Mouse (Mus musculus): ENCODE results near the gene Dnase1l1.

Dnase1l1 gene

DNA sequence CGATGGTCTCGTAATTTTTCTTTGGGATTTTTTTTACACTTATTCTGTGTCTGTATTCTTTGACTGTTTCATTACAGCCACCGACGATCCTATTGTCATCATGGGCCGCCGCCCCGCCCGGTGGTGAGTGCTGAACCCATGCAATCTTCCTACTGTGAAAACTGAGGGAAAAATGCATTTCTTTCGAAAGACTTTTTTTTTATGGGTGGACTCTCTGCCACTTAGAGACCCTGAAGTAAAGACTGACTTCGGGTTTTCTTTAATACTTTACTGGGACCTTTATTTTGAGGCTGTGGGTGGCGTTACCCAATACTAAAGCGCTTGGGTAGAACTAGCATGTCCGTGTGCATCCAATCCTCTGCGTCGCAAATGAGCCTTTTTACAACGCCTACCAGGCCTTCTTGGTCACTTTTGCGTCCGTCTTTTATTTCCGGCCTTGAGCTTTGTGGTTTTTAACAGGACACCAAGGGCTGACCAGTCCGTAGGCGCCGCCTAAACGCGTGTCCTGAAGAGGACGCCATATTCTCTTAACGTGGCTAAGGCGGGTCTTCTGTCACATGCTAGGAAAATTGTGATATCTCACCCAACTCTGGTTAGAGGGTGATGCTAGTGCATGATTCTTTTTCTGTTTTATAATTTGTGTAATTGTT is 11.1 kb downstream of the Dnase1l1 start:
- in situ Hi-C loops (cut with MboI; ENCODE audit: unreplicated experiment in 2 of 2): loop anchor here in 1 of 2 experiments (25.0 kb wide), 1 partner anchor 309 kb away; the partner anchor contains the start of gene Hcfc1

DNA sequence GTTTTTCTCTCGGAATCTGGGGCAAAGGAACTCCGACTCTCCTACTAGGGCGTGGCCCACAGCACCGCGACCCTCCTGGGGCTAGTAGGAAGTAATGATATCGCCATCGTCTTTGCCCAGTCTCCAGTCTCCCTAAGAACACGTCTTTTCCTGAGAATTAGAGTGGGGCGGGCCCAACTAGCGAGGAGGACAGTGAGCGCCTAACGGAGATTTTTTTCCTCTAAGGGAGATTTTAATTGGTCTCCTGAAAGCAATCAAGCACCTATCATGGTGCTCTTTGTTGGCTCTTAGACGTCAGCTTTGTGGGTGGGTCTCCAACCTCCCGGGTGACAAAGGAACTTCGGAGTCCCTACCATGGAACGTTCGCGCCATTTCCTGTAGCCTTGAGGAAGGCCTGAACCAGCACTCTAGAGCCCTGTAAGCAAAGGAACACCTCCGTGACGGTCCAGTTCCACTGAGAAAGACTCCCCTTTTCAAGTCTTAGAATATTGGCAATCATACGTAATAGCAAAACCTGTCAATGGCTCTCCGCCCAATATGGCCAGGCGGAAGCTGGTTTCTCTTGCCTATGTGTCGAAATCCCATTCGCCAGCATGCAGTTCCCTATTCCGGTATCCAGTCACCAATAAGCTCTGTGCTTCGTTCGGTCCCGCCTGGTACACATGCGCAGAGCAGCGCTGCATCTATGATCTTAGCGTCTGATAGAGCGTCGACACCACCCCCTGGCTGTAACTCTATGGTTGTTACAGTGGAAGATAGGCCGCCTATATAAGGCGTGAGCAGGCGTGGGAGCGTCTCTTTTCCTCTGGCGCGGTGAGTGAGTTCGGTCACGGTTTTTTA is 11.9 kb downstream of the Dnase1l1 start, which contains the start of gene Rpl10:
Gene Rpl10, plus strand, starts transcription at position 751 of the 840 bp plus-strand sequence.
- in situ Hi-C loops (cut with MboI; ENCODE audit: unreplicated experiment in 2 of 2): loop anchor here in 1 of 2 experiments (25.0 kb wide), 1 partner anchor 308 kb away; the partner anchor contains the start of gene Hcfc1

DNA sequence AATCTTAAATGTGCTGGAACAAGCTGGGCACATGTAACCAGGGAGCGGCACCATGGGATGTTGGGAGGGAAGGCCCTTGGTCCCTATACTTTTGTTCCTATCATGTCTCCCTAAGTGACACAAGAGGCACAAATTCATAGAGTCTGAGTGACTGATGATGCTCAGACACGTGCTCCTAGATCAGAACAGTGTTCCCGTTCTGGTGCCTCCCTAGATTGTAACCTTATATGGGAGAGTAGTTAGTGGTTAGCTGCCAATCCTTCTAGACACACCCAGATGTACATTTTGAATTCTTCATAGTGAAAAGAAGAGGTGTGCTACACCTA is 12.4 kb downstream of the Dnase1l1 start:
- in situ Hi-C loops (cut with MboI; ENCODE audit: unreplicated experiment in 2 of 2): loop anchor here in 1 of 2 experiments (25.0 kb wide), 1 partner anchor 307 kb away; the partner anchor contains the start of gene Hcfc1

DNA sequence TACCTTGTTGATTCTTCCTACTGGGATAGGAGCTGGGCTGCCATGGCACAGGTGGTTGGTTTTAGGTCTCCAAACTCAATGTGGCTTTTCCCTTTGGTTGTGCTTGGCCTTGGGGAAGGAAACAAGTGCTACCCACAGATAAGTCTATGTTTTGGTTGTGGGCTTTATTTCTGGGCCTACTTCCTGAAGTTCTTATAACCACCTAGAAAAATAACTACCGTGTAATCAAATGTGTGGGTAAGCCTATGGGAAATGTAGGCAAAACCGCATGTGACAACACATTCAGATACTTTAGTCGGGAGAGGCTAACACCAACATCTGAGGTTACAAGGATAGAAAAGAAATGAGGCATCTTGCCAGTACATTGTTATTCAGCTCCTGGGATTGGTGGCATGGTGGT is 24.4 kb downstream of the Dnase1l1 start:
- in situ Hi-C loops (cut with MboI; ENCODE audit: unreplicated experiment in 2 of 2): loop anchor here (10.0 to 25.0 kb wide), 3 partner anchors 47 to 295 kb away; partner anchors contain the start of genes Gdi1 (in 1 of the 2), Hcfc1 (in 1 of the 2), Slc10a3 (in 1 of the 2) and Ubl4a (in 1 of the 2)

- in situ Hi-C loops (cut with MboI; ENCODE audit: unreplicated experiment in 2 of 2): loop anchor here (5.0 to 25.0 kb wide), 4 partner anchors 50 to 293 kb away; partner anchors contain the start of genes Gdi1 (in 1 of the 2), Hcfc1 (in 1 of the 2), Slc10a3 (in 1 of the 2) and Ubl4a (in 1 of the 2)
Observed at GRCm38 (mm10) chrX:74254888-74255565, 27.1 kb downstream of the Dnase1l1 start.

- in situ Hi-C loops (cut with MboI; ENCODE audit: unreplicated experiment in 2 of 2): loop anchor here (5.0 to 25.0 kb wide), 4 partner anchors 50 to 292 kb away; partner anchors contain the start of genes Gdi1 (in 1 of the 2), Hcfc1 (in 1 of the 2), Slc10a3 (in 1 of the 2) and Ubl4a (in 1 of the 2)
Observed at GRCm38 (mm10) chrX:74254153-74254887, 27.8 kb downstream of the Dnase1l1 start, which contains the start of gene Emd. Gene Emd, plus strand, starts transcription at chrX:74254687.

GRCm38 (mm10) chrX:74249615-74250014 is 32.5 kb downstream of the Dnase1l1 start, which contains the start of gene Flna:
Gene Flna, minus strand, starts transcription at chrX:74249820.
- in situ Hi-C loops (cut with MboI; ENCODE audit: unreplicated experiment in 2 of 2): loop anchor here (5.0 to 25.0 kb wide), 7 partner anchors 55 to 1237 kb away; partner anchors contain the start of genes Hcfc1 (in 2 of the 2), Irak1 (in 2 of the 2), Gdi1 (in 1 of the 2) and Slc10a3 (in 1 of the 2)

DNA sequence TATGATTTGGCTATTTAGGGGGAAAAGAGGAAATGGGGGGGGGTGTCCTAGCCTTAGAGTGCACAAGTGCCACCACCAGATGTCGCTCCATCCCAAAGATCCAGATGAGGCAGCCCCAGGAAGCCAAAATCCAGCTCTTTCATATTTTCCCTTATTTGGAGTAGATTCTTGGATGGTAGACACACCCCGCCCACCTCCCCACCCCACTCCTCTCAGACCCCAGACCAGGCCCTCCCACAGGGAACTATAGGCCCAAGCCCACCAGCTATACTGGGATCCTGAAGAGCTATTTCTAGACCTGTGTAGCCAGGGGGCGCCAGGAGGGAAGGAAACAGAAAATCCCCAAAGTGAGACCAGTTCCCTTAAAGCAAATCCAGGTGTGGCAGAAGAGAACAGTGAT is 33.5 kb downstream of the Dnase1l1 start:
- in situ Hi-C loops (cut with MboI; ENCODE audit: unreplicated experiment in 2 of 2): loop anchor here (5.0 to 25.0 kb wide), 4 partner anchors 164 to 1236 kb away; partner anchors contain the start of genes Irak1 (in 2 of the 2) and Hcfc1 (in 1 of the 2)

- in situ Hi-C loops (cut with MboI; ENCODE audit: unreplicated experiment in 2 of 2): loop anchor here (5.0 to 25.0 kb wide), 4 partner anchors 166 to 1234 kb away; partner anchors contain the start of genes Irak1 (in 2 of the 2) and Hcfc1 (in 1 of the 2)
Observed at GRCm38 (mm10) chrX:74246693-74247092, 35.4 kb downstream of the Dnase1l1 start.

DNA sequence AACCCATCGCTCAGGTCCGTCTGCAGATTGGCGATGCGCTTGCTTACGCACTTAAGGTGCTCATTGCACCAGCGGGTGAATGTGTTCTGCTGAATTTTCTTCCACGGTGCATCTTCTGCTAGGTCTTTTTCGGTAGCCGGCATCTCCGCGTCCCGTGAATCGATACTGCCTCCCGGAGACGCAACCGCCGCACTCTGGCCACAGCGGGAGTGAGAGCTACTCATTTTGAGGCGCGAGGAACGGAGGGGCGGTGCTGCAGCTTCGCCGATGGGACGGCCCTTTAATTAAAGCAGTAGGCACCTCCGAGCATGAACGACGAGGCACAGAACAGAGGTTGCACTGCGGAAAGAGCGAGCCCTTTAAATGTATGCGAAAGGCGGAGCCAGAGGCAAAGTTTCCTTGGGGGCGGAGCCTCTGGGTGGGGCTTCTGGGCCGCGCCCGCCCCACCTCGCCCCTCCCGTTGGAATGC is 35.9 kb downstream of the Dnase1l1 start:
- in situ Hi-C loops (cut with MboI; ENCODE audit: unreplicated experiment in 2 of 2): loop anchor here (5.0 to 25.0 kb wide), 4 partner anchors 166 to 1234 kb away; partner anchors contain the start of genes Irak1 (in 2 of the 2) and Hcfc1 (in 1 of the 2)

DNA sequence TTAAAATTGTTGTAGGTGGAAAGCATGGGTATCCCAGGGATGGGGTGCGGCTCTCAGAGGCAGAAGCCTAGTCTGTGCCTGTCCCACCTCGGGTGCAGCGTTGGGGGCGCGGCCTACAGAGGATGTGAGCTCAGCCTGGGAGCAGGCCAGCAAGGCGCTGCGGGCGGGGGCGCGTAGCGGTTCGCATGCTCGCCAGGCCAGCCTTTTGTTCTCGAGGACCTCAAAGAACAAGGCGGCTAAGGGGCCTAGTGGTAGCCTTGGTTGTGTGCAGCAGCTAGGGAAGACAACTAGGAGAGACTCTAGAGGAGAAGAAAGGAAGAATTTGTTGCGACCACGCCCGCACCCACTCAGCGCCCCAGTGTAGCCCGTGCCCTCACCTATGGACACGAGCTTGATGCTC is 36.5 kb downstream of the Dnase1l1 start:
- in situ Hi-C loops (cut with MboI; ENCODE audit: unreplicated experiment in 2 of 2): loop anchor here (5.0 to 25.0 kb wide), 4 partner anchors 167 to 1233 kb away; partner anchors contain the start of genes Irak1 (in 2 of the 2) and Hcfc1 (in 1 of the 2)

DNA sequence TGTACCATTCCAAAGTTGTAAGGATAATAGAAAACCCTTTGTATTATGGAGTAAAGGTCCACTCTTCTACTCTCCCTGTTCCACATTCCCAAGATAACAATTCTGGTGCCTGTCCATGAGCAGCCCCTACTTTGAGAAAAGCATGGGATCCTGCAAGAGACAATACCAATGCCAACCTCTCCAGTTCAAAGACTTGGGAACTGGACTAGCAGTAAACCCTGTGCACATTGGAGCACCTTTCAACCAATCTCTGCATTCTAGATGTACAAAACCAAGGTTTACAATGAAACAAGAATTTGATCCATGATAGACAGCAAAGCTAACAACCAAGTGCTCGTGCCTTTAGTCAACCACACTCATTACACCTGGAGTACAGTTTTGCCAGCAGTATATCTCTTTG is 37.0 kb downstream of the Dnase1l1 start:
- in situ Hi-C loops (cut with MboI; ENCODE audit: unreplicated experiment in 2 of 2): loop anchor here (5.0 to 25.0 kb wide), 4 partner anchors 167 to 1233 kb away; partner anchors contain the start of genes Irak1 (in 2 of the 2) and Hcfc1 (in 1 of the 2)

GRCm38 (mm10) chrX:74244614-74245083 is 37.5 kb downstream of the Dnase1l1 start:
- in situ Hi-C loops (cut with MboI; ENCODE audit: unreplicated experiment in 2 of 2): loop anchor here (5.0 to 25.0 kb wide), 6 partner anchors 117 to 1232 kb away; partner anchors contain the start of genes Irak1 (in 2 of the 2), Hcfc1 (in 1 of the 2) and Opn1mw (in 1 of the 2)

- in situ Hi-C loops (cut with MboI; ENCODE audit: unreplicated experiment in 2 of 2): loop anchor here (5.0 to 25.0 kb wide), 5 partner anchors 117 to 1232 kb away; partner anchors contain the start of genes Irak1 (in 2 of the 2), Hcfc1 (in 1 of the 2) and Opn1mw (in 1 of the 2)
Observed at GRCm38 (mm10) chrX:74243807-74244206, 38.3 kb downstream of the Dnase1l1 start.

GRCm38 (mm10) chrX:74243396-74243795 is 38.7 kb downstream of the Dnase1l1 start:
- in situ Hi-C loops (cut with MboI; ENCODE audit: unreplicated experiment in 2 of 2): loop anchor here (5.0 to 25.0 kb wide), 5 partner anchors 116 to 1231 kb away; partner anchors contain the start of genes Irak1 (in 2 of the 2), Hcfc1 (in 1 of the 2) and Opn1mw (in 1 of the 2)

- in situ Hi-C loops (cut with MboI; ENCODE audit: unreplicated experiment in 2 of 2): loop anchor here (5.0 to 25.0 kb wide), 5 partner anchors 113 to 1228 kb away; partner anchors contain the start of genes Irak1 (in 2 of the 2), Hcfc1 (in 1 of the 2) and Opn1mw (in 1 of the 2)
Observed at GRCm38 (mm10) chrX:74240332-74240731, 41.8 kb downstream of the Dnase1l1 start.

DNA sequence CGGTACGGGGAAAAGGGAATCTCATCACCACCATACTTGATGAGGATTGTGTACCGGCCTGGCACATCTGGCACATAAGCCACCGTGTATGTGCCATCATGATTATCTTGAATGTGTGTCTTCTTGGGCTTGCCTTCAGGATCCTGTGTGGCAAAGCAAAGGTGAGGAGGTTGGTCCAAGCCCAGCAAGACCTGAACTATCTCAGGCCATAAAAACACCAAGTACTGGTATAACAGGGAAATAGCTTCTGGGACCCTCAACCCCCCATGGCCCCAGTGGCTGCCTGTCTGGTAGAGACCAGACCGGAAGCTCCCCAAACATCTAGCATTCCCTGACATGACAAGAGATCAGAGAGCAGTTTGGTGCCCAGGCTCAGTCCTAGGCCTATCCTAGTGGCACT is 48.9 kb downstream of the Dnase1l1 start:
- in situ Hi-C loops (cut with MboI; ENCODE audit: unreplicated experiment in 2 of 2): loop anchor here in 1 of 2 experiments (25.0 kb wide), 1 partner anchor 1221 kb away; no protein-coding TSS in a partner anchor

DNA sequence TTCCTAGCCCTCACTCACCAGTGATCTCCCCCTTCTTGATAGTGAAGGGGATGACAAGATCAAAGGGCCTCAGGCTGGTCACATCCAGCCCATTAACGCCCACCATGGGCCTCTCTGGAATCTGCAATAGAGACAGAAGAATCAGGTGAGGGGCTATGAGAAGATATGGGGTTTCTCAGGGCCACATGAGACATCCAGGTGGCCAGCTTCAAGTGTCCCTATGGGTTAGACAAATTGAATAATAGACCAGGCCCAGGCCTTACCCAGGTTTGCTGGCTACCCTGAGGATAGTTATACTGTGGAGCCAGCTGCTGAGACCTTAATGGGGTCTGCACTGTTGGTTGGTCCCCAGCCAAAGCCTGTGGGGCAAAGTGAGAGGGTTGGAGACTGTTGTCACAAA is 52.1 kb downstream of the Dnase1l1 start:
- in situ Hi-C loops (cut with MboI; ENCODE audit: unreplicated experiment in 2 of 2): loop anchor here in 1 of 2 experiments (25.0 kb wide), 1 partner anchor 1218 kb away; no protein-coding TSS in a partner anchor
